Mouse (Mus musculus): ENCODE results near the gene Lrrc27. TPM values are rescaled to one million over a fixed set of nuclear protein-coding genes. Genes with fewer than 3 reads are reported as not detected.

Gene Lrrc27
- total RNA-seq, 1 experiment = 8.2 TPM

DNA sequence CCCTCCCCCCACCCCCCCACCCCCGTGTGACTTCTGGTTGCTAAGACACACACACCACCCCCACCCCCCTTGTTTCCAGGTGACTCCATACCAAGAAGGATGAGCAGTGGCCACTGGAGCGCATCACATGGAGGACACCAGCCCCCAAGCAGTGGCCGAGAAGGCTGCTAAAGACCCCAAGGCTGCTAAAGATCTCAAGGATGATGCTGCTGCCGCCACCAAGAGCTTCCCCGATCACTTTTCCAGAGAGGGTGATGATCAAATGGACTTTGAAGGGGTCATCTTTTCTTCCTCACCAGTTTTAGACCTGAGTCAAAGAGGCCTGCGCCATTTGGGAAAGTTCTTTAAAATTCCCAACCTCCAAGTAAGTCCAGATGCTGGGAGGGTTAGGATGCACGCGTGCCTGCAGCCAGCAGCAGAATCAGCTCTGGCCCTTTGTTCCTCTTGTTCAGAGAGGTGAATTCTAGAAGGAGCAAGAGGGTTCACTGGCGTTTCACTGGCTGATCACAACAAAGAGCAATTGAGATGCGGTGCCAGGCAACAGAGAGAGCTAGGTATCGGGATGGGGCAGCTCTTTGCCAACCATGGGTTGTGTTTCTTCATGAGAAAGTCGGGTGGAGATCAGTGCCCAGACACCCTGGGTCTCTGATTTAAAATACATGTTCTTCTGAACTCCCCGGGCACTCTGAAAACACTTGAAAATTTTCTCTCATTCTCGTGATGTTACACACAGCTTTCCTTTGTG is 2.0 kb downstream of the Lrrc27 start:
- Histone ChIP-seq H3K36me3 (ENCODE audit: control insufficient read depth, insufficient read depth, low read length, poor library complexity, severe bottlenecking) (no peaks in the 10 kb centered on the region), H3K27ac (ENCODE audit: insufficient read depth, low read depth, low read length, poor library complexity, severe bottlenecking) (no peak overlapping the region), H3K4me1 (ENCODE audit: control insufficient read depth in 2 of 2, insufficient read depth in 2 of 2, low read length in 2 of 2, poor library complexity in 1 of 2) (no peaks in the 10 kb centered on the region), H3K9ac (ENCODE audit: insufficient read depth, low read depth, low read length, poor library complexity, severe bottlenecking) (no peak overlapping the region), H3K9me3 (ENCODE audit: control insufficient read depth, insufficient read depth, low read depth, low read length) (no peaks in the 10 kb centered on the region), H3K4me3 (ENCODE audit: insufficient read depth in 1 of 2, low read depth in 1 of 2, low read length in 2 of 2, poor library complexity in 1 of 2, severe bottlenecking in 1 of 2) (no peak overlapping the region)
- DNase-seq (ENCODE audit: low read depth, low spot score) = no peak
- TF ChIP-seq ZC3H11A (IDR thresholded peaks at IDR 0.05; ENCODE audit: borderline replicate concordance, low read depth, low read length) = no peak
- no peak for TF ChIP-seq HCFC1 (IDR thresholded peaks at IDR 0.05; ENCODE audit: borderline replicate concordance, insufficient read depth, low read length)
- TF ChIP-seq ZNF384 (IDR thresholded peaks at IDR 0.05; ENCODE audit: low read depth, low read length) = no peak
- no peak for TF ChIP-seq MAFK (IDR thresholded peaks at IDR 0.05; ENCODE audit: insufficient read depth, low read depth, low read length)
- TF ChIP-seq CHD2 (IDR thresholded peaks at IDR 0.05; ENCODE audit: low read depth, low read length) = no peak
- in situ Hi-C loops (cut with MboI; ENCODE audit: low sequenced_read_pairs in 2 of 2, unreplicated experiment in 2 of 2) = no loop called here

DNA sequence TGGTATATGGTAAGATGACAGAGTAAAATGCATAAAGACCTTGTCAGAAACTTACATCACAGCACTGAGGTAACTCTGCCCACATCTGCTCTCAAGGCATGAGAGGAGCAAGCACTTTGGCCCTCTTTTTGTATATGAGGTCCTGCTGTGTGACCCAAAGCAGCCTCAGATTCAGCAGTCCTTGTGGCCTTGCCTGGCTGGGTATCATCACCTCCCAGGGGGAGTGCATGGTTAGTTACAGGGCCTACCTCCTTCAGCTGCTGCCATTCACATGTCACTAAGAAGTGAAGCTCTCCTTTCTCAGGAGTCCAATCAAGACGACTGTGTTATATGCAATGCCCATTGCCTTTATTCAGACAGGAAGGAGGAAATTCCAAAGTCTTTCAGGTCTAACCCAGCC is 2.7 kb downstream of the Lrrc27 start:
- Histone ChIP-seq H3K4me1 (ENCODE audit: control insufficient read depth in 2 of 2, insufficient read depth in 2 of 2, low read length in 2 of 2, poor library complexity in 1 of 2) (peaks cover 0 to 2% of the 10 kb centered on the region in 2 experiments; a peak in 1 of 4 replicates), H3K9ac (ENCODE audit: insufficient read depth, low read depth, low read length, poor library complexity, severe bottlenecking) (no peak overlapping the region), H3K27ac (ENCODE audit: insufficient read depth, low read depth, low read length, poor library complexity, severe bottlenecking) (no peak overlapping the region), H3K36me3 (ENCODE audit: control insufficient read depth, insufficient read depth, low read length, poor library complexity, severe bottlenecking) (no peaks in the 10 kb centered on the region), H3K9me3 (ENCODE audit: control insufficient read depth, insufficient read depth, low read depth, low read length) (no peaks in the 10 kb centered on the region), H3K4me3 (ENCODE audit: insufficient read depth in 1 of 2, low read depth in 1 of 2, low read length in 2 of 2, poor library complexity in 1 of 2, severe bottlenecking in 1 of 2) (no peak overlapping the region)
- in situ Hi-C loops (cut with MboI; ENCODE audit: low sequenced_read_pairs in 2 of 2, unreplicated experiment in 2 of 2) = no loop called here
- TF ChIP-seq HCFC1 (IDR thresholded peaks at IDR 0.05; ENCODE audit: borderline replicate concordance, insufficient read depth, low read length) (no peak), MAFK (IDR thresholded peaks at IDR 0.05; ENCODE audit: insufficient read depth, low read depth, low read length) (no peak), ZC3H11A (IDR thresholded peaks at IDR 0.05; ENCODE audit: borderline replicate concordance, low read depth, low read length) (no peak), CHD2 (IDR thresholded peaks at IDR 0.05; ENCODE audit: low read depth, low read length) (no peak), ZNF384 (IDR thresholded peaks at IDR 0.05; ENCODE audit: low read depth, low read length) (no peak)
- no peak for DNase-seq (ENCODE audit: low read depth, low spot score)

DNA sequence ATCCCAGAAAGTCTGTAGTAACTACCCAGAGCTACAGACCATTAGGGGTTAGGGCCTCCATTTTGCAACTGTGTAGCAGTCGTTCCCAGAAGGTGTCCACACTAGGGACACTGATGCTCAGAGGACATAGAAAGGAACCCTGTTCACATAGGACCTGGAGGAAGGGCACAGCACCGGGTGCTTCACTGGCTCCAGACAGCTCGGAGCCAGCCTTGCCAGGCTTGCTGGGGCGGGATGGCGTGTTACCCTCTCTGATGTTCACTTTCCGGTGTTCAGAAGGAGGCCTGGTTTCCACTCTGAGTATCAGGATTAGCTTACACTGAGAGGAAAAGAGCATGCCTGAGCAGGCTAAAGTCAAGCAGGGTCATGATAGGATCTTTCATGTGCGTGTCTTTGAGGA is 3.2 kb downstream of the Lrrc27 start:
- H3K9me3 ChIP-seq (ENCODE audit: control insufficient read depth, insufficient read depth, low read depth, low read length) = no peaks in the 10 kb centered on the region
- TF ChIP-seq HCFC1 (IDR thresholded peaks at IDR 0.05; ENCODE audit: borderline replicate concordance, insufficient read depth, low read length) = no peak
- TF ChIP-seq ZC3H11A (IDR thresholded peaks at IDR 0.05; ENCODE audit: borderline replicate concordance, low read depth, low read length) = no peak
- TF ChIP-seq MAFK (IDR thresholded peaks at IDR 0.05; ENCODE audit: insufficient read depth, low read depth, low read length) = no peak
- TF ChIP-seq ZNF384 (IDR thresholded peaks at IDR 0.05; ENCODE audit: low read depth, low read length) = no peak
- TF ChIP-seq CHD2 (IDR thresholded peaks at IDR 0.05; ENCODE audit: low read depth, low read length) = no peak
- in situ Hi-C loops (cut with MboI; ENCODE audit: low sequenced_read_pairs in 2 of 2, unreplicated experiment in 2 of 2) = no loop called here
- no peaks in the 10 kb centered on the region for H3K36me3 ChIP-seq (ENCODE audit: control insufficient read depth, insufficient read depth, low read length, poor library complexity, severe bottlenecking)
- no peak overlapping the region for H3K27ac ChIP-seq (ENCODE audit: insufficient read depth, low read depth, low read length, poor library complexity, severe bottlenecking)
- H3K4me3 ChIP-seq (ENCODE audit: insufficient read depth in 1 of 2, low read depth in 1 of 2, low read length in 2 of 2, poor library complexity in 1 of 2, severe bottlenecking in 1 of 2) = no peak overlapping the region
- no peak overlapping the region for H3K9ac ChIP-seq (ENCODE audit: insufficient read depth, low read depth, low read length, poor library complexity, severe bottlenecking)
- no peak for DNase-seq (ENCODE audit: low read depth, low spot score)
- peaks cover 0 to 2% of the 10 kb centered on the region in 2 experiments; a peak in 1 of 4 replicates for H3K4me1 ChIP-seq (ENCODE audit: control insufficient read depth in 2 of 2, insufficient read depth in 2 of 2, low read length in 2 of 2, poor library complexity in 1 of 2)

DNA sequence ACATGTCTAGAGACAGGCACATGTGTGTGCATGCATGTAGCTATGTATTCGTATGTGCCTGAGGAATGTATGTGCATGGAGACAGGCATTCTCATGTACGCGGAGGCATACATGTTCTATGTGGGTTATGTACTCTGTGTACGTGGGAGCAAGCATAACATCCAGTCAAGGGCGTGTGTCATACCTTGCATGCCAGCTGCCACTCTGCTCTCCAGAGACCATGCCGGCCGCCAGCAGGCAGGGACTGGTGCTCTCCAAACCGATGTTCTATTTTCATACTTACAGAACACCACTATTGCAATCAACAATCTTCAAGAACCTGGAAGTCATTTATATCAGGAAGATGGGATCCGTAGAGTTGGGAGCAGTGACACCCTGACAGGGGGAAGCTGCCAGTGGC is 3.7 kb downstream of the Lrrc27 start:
- H3K4me3 ChIP-seq (ENCODE audit: insufficient read depth in 1 of 2, low read depth in 1 of 2, low read length in 2 of 2, poor library complexity in 1 of 2, severe bottlenecking in 1 of 2) = no peak overlapping the region
- in situ Hi-C loops (cut with MboI; ENCODE audit: low sequenced_read_pairs in 2 of 2, unreplicated experiment in 2 of 2) = no loop called here
- no peaks in the 10 kb centered on the region for H3K36me3 ChIP-seq (ENCODE audit: control insufficient read depth, insufficient read depth, low read length, poor library complexity, severe bottlenecking)
- H3K9me3 ChIP-seq (ENCODE audit: control insufficient read depth, insufficient read depth, low read depth, low read length) = no peaks in the 10 kb centered on the region
- no peak for DNase-seq (ENCODE audit: low read depth, low spot score)
- no peak overlapping the region for H3K27ac ChIP-seq (ENCODE audit: insufficient read depth, low read depth, low read length, poor library complexity, severe bottlenecking)
- peaks cover 0 to 2% of the 10 kb centered on the region in 2 experiments; a peak in 1 of 4 replicates for H3K4me1 ChIP-seq (ENCODE audit: control insufficient read depth in 2 of 2, insufficient read depth in 2 of 2, low read length in 2 of 2, poor library complexity in 1 of 2)
- H3K9ac ChIP-seq (ENCODE audit: insufficient read depth, low read depth, low read length, poor library complexity, severe bottlenecking) = no peak overlapping the region
- TF ChIP-seq ZNF384 (IDR thresholded peaks at IDR 0.05; ENCODE audit: low read depth, low read length) (no peak), MAFK (IDR thresholded peaks at IDR 0.05; ENCODE audit: insufficient read depth, low read depth, low read length) (no peak)
